Mouse (Mus musculus) limb, embryonic 15.5 days (tissue): ENCODE data around the gene Epb41l2. TPM values are rescaled to one million over a fixed set of nuclear protein-coding genes. Genes with fewer than 3 reads are reported as not detected.

ENCODE experiments used
- ATAC-seq: fragments of 200-750 bp; cut with Nextera tagmentation; 2 replicates; pipeline ENCODE4 v1.8.0; 2017; ENCODE audit warnings: low read depth, moderate TSS enrichment; ENCODE audit not compliant: insufficient number of reproducible peaks, low FRiP score, low TSS enrichment
- H3K27ac ChIP-seq: fragments of 300-500 bp; sonication (generic); 2 replicates; pipeline ENCODE4 v1.5.1; 2015; ENCODE audit warnings: moderate library complexity, mild to moderate bottlenecking, inconsistent platforms
- H3K27me3 ChIP-seq: fragments of 300-500 bp; sonication (generic); 2 replicates; pipeline ENCODE4 v1.6.1; 2015; ENCODE audit warnings: inconsistent platforms
- H3K36me3 ChIP-seq: fragments of 300-500 bp; sonication (generic); 2 replicates; pipeline ENCODE4 v1.6.1; 2015; ENCODE audit warnings: inconsistent platforms
- H3K4me1 ChIP-seq: fragments of 300-500 bp; sonication (generic); 2 replicates; pipeline ENCODE4 v1.6.1; 2015; ENCODE audit warnings: inconsistent platforms
- H3K4me2 ChIP-seq: fragments of 300-500 bp; sonication (generic); 2 replicates; pipeline ENCODE4 v1.6.1; 2015; ENCODE audit warnings: mild to moderate bottlenecking, inconsistent platforms
- H3K4me3 ChIP-seq: fragments of 300-500 bp; sonication (generic); 2 replicates; pipeline ENCODE4 v1.5.1; 2015; ENCODE audit warnings: mild to moderate bottlenecking, inconsistent platforms
- H3K9ac ChIP-seq: fragments of 300-500 bp; sonication (generic); 2 replicates; pipeline ENCODE4 v1.6.1; 2015; ENCODE audit warnings: inconsistent platforms
- H3K9me3 ChIP-seq: fragments of 300-500 bp; sonication (generic); 2 replicates; pipeline ENCODE4 v1.6.1; 2016; ENCODE audit warnings: inconsistent platforms
- WGBS: fragments of 180-500 bp; shearing (Covaris S2); methylation state at CpG from one replicate; pipeline ENCODE4 v1.1.7; 2015; 5-methylcytosine and 5-hydroxymethylcytosine counted together
- polyA plus RNA-seq: library from polyadenylated mRNA; unstranded; fragments of >200 nt; fragmentation: Nextera tagmentation; extraction: Ambion mirVana; gene quantifications from 2 replicates; pipeline ENCODE4 v1.2.1, GENCODE M21; 2015

Epb41l2 gene
- 79.5 and 79.7 TPM in 2 replicates for polyA plus RNA-seq

DNA sequence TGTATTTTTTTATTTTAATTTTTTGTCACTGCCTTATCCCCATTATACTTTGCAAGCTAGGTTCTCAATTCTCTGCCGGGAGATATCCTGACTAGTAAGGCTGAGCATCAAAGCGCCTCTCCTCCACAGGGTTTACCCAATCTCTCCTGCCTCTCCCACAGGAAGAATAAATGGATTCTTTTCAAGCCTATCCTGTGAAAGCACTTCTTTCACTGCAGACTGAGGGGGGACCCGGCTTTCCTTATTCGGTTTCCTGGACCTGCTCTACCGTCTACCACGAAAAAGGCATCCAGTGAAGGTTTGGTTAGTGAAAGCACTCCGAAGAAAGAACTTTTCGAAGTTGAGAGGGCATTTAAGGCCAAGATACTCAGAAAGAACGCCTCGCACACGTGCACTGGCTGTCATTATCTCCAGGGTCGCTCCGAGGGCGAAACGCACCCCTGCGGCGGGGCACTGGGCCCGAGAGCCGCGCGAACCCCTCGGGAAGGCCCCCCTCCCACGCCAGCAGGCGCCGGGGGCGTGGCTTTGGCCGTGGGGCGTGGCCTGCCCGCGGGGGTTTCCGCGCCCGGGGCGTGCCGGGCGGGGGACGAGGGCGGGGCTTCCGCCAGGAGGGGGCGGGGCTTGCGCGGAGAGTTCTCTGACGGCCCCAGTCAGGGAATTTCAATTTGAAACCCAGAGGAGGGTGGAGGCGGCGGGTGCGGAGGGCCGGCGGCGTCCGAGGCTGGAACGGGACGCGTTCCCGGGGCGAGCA, at the start of gene Epb41l2:
Gene Epb41l2, plus strand, starts transcription at position 591 of the 751 bp plus-strand sequence.
- Histone ChIP-seq H3K9me3 (no peaks in the 10 kb centered on the region), H3K27ac (peak within 1 kb of the TSS; percentile 92), H3K9ac (peak within 1 kb of the TSS; percentile 82), H3K4me1 (peaks cover 13% of the 10 kb centered on the region), H3K27me3 (no peaks in the 10 kb centered on the region), H3K36me3 (no peaks in the 10 kb centered on the region), H3K4me3 (peak within 1 kb of the TSS; percentile 78), H3K4me2 (peak within 1 kb of the TSS; percentile 67)
- ATAC-seq: peak; percentile 84
- 2% methylated on average over 45 of the region's 55 CpGs for WGBS

GRCm38 (mm10) chr10:25309996-25310395, 49.6 kb upstream of the Epb41l2 start:
- Histone ChIP-seq H3K27me3 (no peaks in the 10 kb centered on the region), H3K4me2 (no peak overlapping the region), H3K9ac (no peak overlapping the region), H3K4me3 (no peak overlapping the region), H3K27ac (no peak overlapping the region), H3K36me3 (no peaks in the 10 kb centered on the region), H3K4me1 (0 out of 2 replicates have a peak, but pooled peaks cover 4% of the 10 kb centered on the region), H3K9me3 (no peaks in the 10 kb centered on the region)
- WGBS: 74% methylated on average over 5 of the region's 5 CpGs
- ATAC-seq: no peak

- Histone ChIP-seq H3K36me3 (no peaks in the 10 kb centered on the region), H3K4me1 (0 out of 2 replicates have a peak, but pooled peaks cover 4% of the 10 kb centered on the region), H3K27ac (no peak overlapping the region), H3K9ac (no peak overlapping the region), H3K27me3 (no peaks in the 10 kb centered on the region), H3K4me3 (no peak overlapping the region), H3K4me2 (no peak overlapping the region), H3K9me3 (no peaks in the 10 kb centered on the region)
- 81% methylated on average over 4 of the region's 4 CpGs for WGBS
- no peak for ATAC-seq
These were observed 48.9 kb upstream of the Epb41l2 start for GRCm38 (mm10) chr10:25310736-25311135.

GRCm38 (mm10) chr10:25311554-25312212, 47.9 kb upstream of the Epb41l2 start:
- Histone ChIP-seq H3K4me3 (no peak overlapping the region), H3K9me3 (no peaks in the 10 kb centered on the region), H3K4me2 (no peak overlapping the region), H3K27ac (no peak overlapping the region), H3K36me3 (no peaks in the 10 kb centered on the region), H3K4me1 (0 out of 2 replicates have a peak, but pooled peaks cover 4% of the 10 kb centered on the region), H3K27me3 (no peaks in the 10 kb centered on the region), H3K9ac (no peak overlapping the region)
- 66% methylated on average over 9 of the region's 9 CpGs for WGBS
- ATAC-seq: no peak

DNA sequence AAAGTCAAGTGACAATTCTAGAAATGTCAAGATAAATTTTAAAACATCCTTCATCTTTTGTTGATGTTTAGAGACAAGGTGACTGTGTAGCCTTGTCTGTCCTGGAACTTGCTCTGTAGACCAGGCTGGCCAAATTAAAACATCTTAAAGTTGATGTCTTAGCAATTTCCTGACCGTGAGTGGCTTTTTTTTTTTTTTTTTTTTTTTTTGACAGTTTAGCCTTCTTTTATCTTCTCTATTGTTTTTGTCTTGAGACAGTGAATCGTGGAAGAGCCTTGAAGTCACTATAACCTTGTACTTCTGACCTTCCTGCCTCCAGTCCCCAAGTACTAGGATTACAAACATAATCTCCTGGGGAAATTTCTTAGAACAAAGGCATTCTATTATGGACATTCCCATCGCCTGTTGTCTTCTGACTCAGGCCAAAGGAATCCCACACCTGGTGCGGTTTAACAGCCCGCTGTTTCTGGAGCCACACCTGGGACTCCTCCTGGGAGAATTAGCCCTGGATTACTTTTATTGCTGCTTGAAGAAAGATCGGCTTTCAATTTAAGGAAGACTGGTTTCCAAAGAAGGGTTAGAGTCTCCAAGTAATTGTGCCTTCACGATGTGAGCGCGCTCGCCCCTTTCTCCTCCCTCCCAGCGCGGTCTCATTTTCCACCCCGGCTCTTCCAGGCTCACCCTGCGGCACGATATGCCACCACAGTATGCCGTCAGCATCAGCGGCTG, 45.6 kb upstream of the Epb41l2 start:
- WGBS: 6% methylated on average over 17 of the region's 17 CpGs
- H3K36me3 ChIP-seq: no peaks in the 10 kb centered on the region
- H3K4me2 ChIP-seq: peak overlapping the region; percentile 20; the same call in 1 of the 2 replicates
- no peak overlapping the region for H3K4me3 ChIP-seq
- H3K4me1 ChIP-seq: 0 out of 2 replicates have a peak, but pooled peaks cover 4% of the 10 kb centered on the region
- no peaks in the 10 kb centered on the region for H3K27me3 ChIP-seq
- ATAC-seq: no peak
- H3K9me3 ChIP-seq: no peaks in the 10 kb centered on the region
- no peak overlapping the region for H3K27ac ChIP-seq
- no peak overlapping the region for H3K9ac ChIP-seq

DNA sequence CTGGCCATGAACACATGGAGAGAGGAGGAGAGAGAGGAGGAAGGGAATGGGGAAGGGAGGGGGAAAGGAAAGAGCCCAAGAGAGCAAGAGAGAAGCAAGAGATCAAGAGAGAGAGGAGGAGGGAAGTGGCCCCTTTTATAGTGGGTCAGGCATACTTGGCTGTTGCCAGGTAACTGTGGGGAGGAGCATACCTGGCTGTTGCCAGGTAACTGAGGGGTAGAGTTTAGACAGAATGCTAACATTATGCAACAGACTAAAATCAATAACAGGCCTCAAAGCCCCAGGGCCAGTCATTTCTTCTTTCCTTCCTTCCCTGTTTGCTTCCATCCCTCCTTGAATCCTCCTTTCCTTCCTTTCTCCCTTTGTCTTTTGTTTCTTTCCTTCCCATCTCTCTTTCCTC, 41.9 kb upstream of the Epb41l2 start:
- H3K9ac ChIP-seq: no peak overlapping the region
- no peaks in the 10 kb centered on the region for H3K36me3 ChIP-seq
- no peaks in the 10 kb centered on the region for H3K9me3 ChIP-seq
- no peak overlapping the region for H3K4me2 ChIP-seq
- ATAC-seq: no peak
- H3K27me3 ChIP-seq: no peaks in the 10 kb centered on the region
- 0 out of 2 replicates have a peak, but pooled peaks cover 4% of the 10 kb centered on the region for H3K4me1 ChIP-seq
- H3K4me3 ChIP-seq: no peak overlapping the region
- H3K27ac ChIP-seq: no peak overlapping the region

DNA sequence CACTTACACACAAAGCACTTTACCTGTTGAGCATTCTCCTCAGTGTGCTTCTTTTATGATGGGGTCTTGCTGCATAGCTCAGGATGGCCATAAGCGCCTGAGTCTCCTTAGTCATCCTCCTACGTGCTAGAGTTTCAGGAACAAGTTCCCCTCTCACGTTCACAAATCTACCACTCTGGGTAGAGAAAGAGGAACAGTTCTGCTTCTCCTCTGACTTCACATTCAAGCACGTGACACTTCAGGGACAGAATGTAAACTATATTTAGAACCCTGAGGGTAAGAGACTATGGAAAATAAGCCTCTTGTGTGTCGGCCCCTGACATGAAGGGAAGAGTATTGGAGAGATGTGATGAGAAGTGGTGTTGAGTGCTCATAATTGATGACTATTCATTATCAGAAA, 41.2 kb upstream of the Epb41l2 start:
- no peak overlapping the region for H3K27ac ChIP-seq
- no peaks in the 10 kb centered on the region for H3K9me3 ChIP-seq
- H3K4me1 ChIP-seq: 0 out of 2 replicates have a peak, but pooled peaks cover 4% of the 10 kb centered on the region
- H3K4me2 ChIP-seq: no peak overlapping the region
- no peak for ATAC-seq
- no peaks in the 10 kb centered on the region for H3K36me3 ChIP-seq
- no peaks in the 10 kb centered on the region for H3K27me3 ChIP-seq
- WGBS: 67% methylated on average over 5 of the region's 5 CpGs
- no peak overlapping the region for H3K4me3 ChIP-seq
- no peak overlapping the region for H3K9ac ChIP-seq

- no peaks in the 10 kb centered on the region for H3K9me3 ChIP-seq
- H3K27ac ChIP-seq: no peak overlapping the region
- H3K9ac ChIP-seq: no peak overlapping the region
- no peaks in the 10 kb centered on the region for H3K27me3 ChIP-seq
- no peaks in the 10 kb centered on the region for H3K36me3 ChIP-seq
- H3K4me1 ChIP-seq: no peaks in the 10 kb centered on the region
- H3K4me2 ChIP-seq: no peak overlapping the region
- H3K4me3 ChIP-seq: no peak overlapping the region
- no peak for ATAC-seq
These were observed 40.1 kb upstream of the Epb41l2 start for GRCm38 (mm10) chr10:25319531-25319930.

DNA sequence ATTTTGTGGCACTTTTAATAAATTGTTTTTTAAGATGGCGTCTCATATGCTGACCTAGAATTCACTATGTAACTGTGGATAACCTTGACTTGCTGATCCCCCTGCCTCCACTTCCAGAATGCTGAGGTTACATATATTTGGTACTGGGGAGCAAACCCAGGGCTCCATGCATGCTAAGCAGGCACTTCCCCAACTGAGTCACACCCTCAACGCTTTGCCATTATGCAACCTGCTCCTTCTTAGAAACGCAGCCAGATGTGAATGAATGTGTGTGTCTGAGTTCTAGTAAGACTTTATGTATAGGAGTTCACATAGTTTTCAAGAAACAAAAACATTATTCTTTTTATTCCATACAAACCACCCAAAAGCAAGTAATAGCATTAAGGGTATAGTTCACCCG, 38.4 kb upstream of the Epb41l2 start:
- Histone ChIP-seq H3K4me1 (no peaks in the 10 kb centered on the region), H3K27me3 (no peaks in the 10 kb centered on the region), H3K9me3 (no peaks in the 10 kb centered on the region), H3K4me2 (no peak overlapping the region), H3K9ac (no peak overlapping the region), H3K27ac (no peak overlapping the region), H3K36me3 (no peaks in the 10 kb centered on the region), H3K4me3 (no peak overlapping the region)
- 77% methylated on average over 4 of the region's 4 CpGs for WGBS
- no peak for ATAC-seq

DNA sequence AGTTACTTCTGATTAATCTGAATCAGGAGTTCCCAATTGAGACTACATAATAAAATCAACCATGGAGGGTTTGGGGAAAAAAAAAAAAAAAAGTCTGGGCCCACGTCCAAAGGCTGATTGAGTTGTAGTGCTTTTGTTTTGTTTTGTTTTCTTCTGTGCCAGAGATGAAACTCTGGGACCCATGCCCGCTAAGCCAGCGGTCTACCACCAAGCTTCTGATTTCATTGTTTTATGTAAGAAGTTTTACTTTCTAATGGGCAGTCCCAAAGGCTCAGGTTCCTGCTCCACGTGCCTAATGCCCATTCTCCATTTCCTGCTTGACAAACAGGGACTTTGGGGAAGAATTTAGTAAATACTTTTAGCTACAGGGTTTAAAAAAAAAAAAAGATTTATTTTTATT, 33.9 kb upstream of the Epb41l2 start:
- H3K27ac ChIP-seq: no peak overlapping the region
- H3K4me1 ChIP-seq: no peaks in the 10 kb centered on the region
- no peaks in the 10 kb centered on the region for H3K27me3 ChIP-seq
- H3K9me3 ChIP-seq: no peaks in the 10 kb centered on the region
- no peak overlapping the region for H3K4me3 ChIP-seq
- no peak overlapping the region for H3K9ac ChIP-seq
- 43% methylated on average over 4 of the region's 4 CpGs for WGBS
- ATAC-seq: no peak
- no peaks in the 10 kb centered on the region for H3K36me3 ChIP-seq
- no peak overlapping the region for H3K4me2 ChIP-seq

GRCm38 (mm10) chr10:25327511-25327910, 32.1 kb upstream of the Epb41l2 start:
- 79% methylated on average over 6 of the region's 6 CpGs for WGBS
- Histone ChIP-seq H3K27ac (no peak overlapping the region), H3K9ac (no peak overlapping the region), H3K36me3 (no peaks in the 10 kb centered on the region), H3K4me3 (no peak overlapping the region), H3K4me2 (no peak overlapping the region), H3K9me3 (no peaks in the 10 kb centered on the region), H3K4me1 (0 out of 2 replicates have a peak, but pooled peaks cover 6% of the 10 kb centered on the region), H3K27me3 (no peaks in the 10 kb centered on the region)
- ATAC-seq: no peak

GRCm38 (mm10) chr10:25330094-25330493, 29.5 kb upstream of the Epb41l2 start:
- WGBS: 88% methylated on average over 7 of the region's 7 CpGs
- H3K9ac ChIP-seq: no peak overlapping the region
- H3K4me3 ChIP-seq: no peak overlapping the region
- H3K27me3 ChIP-seq: no peaks in the 10 kb centered on the region
- H3K4me1 ChIP-seq: 0 out of 2 replicates have a peak, but pooled peaks cover 6% of the 10 kb centered on the region
- H3K9me3 ChIP-seq: no peaks in the 10 kb centered on the region
- H3K27ac ChIP-seq: no peak overlapping the region
- H3K4me2 ChIP-seq: no peak overlapping the region
- H3K36me3 ChIP-seq: no peaks in the 10 kb centered on the region
- no peak for ATAC-seq
